Mouse (Mus musculus) lung, postnatal 36 days (tissue): Measurements from ENCODE around the gene Myo1e.

ENCODE experiments used
- DNase-seq: peaks from one replicate; pipeline ENCODE4 v3.0.0; 2022; ENCODE audit warnings: mixed read lengths

The Myo1e gene

DNA sequence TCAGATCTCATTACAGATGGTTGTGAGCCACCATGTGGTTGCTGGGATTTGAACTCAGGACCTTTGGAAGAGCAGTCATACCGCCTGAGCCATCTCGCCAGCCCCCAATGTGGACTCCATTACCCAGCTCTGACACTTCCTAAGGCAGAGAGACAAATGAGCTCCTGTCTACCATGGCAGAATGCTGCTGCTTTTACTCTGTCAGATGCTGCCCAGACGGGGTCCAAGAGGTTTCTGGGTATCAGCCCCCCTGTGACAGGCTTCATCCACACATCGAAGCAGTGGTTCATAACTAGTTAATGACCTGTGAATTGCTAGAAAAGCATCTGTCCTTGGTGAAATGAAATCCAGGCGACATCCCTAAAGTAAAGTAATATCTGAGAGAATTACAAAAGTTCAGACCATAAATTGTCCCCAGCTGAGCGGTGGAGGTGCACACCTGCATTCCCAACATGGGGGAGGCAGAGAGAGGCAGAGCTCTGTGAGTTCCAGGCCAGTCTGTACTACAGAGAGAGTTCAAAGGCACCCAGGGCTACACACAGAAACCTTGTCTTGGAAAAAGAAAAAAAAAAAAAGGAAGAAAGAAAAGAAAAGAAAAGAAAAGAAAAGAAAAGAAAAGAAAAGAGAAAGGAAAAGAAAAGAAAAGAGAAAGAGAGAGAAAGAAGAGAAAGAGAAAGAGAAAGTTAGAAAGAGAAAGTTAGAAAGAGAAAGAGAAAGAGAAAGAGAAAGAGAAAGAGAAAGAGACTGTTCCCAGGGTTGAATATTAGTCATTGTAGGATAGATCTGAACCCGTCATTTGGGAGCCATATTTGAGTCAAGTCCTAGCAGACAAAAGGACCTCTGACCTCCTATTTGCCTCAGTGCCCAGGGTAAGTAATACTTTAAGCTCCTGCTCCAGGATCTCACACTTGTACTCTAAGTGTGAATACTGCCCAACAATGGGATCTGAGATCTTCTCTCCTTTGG lies 172.6 kb downstream of the Myo1e start:
- no peak for DNase-seq

DNA sequence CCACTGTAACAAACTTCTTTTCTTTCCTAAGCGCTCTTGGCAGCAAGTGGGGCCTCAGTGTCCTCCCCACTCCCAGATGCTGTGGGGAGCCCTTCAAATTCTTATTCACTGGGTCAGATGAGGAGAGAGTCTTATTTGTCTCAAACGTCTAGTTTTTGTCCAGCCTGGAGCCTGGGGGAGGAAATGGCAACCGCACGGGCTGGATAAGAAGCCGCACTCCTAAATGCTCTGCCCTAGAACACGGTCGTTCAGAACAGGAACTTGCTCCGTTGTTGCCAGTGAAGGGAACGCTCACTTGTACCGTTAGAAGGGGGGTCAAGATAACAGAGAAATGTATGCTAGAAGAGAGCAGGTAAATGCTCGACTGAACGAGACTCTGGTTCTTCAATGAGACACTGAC lies 174.9 kb downstream of the Myo1e start:
- DNase-seq: no peak

DNA sequence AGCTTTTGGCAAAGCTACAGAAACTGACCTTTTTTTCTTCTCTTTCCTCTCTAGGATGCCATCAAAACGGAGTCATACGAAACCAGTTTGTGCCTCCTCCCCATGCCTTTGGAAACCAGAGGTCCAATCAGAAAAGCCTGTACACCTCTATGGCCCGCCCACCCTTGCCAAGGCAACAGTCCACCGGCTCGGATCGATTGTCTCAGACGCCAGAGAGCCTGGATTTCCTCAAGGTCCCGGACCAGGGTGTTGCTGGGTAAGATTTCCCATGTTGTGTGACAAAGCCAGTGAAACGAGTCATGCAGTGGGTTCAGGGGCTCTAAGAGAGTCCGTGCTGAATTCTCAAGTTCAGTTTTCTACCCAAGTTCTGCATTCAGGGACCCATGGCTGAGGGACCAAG lies 176.6 kb downstream of the Myo1e start:
- DNase-seq: no peak

DNA sequence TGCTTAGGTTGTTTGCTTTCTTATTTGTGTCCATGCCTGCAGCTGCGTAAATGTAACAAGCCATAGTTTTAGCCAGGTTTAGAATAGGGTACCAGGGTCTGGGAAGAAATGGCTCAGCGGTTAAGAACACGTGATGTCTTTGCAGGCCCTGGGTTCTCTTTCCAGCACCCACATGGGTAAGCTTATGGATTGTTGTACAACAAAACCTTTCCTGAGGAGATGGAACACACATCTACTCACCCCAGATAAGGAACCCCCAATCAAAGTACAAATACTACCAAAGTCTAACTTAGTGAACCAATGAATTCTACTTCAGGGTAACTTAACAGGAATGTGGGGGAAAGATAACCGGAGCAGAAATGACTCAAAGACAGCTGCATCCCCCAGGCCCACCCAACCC lies 177.3 kb downstream of the Myo1e start:
- DNase-seq: no peak

DNA sequence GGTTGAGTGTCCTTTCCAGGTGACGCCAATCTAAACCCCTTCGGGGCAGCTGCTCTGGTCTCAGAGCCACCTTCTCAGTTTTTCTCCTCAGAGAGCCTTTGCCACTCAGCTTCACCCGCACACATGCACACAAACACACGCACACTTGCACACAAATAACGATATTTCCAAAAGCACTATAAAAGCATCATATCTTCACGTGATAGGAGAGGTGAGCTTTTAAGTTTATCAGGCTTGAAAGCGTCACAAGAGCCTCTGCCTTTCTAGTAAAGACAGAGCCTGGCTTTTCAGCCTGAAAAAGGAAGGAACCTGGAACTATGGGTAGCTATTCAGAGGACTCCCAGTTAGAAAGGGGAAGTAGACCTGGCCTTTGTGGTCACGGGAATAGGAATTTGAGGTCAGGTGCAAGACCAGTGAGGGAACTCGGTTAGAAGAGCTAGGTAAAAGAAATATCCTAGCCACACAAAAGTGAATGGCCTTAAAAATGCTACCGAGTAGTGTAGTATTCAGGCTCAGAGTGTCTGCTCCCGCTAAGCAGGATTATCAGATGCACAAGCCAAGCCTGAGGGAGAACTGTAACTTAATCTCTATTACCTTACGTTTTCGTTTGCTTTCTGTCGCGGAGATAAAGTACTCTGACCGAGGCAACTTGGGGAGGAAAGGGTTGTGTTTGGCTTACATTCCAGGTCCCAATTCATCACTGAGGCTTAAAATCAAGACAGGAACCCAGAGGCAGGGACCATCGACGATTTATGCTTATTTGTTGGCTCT lies 178.0 kb downstream of the Myo1e start:
- no peak for DNase-seq

DNA sequence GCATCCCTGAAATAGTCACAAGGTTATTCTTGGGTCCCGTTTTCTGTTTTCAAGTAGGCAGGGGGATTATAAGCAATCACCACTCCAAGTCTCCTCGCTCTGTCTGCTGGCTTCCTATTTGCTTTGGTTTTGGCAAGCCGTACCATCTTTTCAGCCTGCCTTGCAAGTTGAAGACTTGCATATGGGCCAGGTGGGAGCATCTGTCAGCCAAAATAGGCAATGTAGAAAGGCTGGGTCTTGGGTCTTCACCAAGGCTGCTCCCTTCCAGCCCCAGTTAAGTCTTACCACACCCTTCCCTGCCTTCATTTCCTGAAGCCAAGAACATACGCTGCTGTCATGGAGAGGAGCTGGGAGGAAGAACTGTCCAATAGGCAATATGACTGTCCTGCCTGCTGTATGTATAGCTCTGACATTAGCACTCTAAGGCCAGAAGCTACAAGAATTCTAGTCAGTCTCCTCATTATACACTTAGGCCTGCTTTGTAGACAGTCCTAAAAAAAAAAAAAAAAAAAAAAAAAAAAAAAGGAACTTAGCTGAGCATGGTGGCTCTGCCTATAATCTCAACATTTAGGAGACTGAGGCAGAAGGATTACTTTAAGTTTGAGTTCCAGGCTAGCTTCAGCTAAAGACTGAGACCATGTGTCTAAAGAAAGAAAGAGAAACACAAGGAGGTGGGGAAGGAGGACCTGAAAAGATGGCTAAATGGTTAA lies 180.4 kb downstream of the Myo1e start:
- DNase-seq: no peak

DNA sequence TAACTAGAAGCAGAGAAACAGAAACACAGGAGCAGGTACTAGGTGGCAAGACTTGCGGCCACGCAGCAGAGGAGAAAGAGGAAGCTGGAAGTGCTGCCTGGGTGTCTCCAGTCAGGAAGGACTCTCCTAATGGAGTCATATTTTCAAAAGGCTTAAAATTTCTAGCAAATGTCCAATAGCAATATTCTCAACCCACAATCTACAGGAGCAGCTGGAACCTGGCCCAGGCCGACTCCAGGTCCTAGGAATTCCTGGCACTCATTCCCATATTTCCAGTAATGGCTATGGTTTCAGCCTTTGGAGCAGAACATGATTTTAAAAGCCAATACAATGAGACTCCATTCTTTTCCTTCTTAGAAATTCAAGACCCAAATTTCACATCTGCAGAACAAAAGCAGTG lies 182.4 kb downstream of the Myo1e start:
- DNase-seq: no peak

DNA sequence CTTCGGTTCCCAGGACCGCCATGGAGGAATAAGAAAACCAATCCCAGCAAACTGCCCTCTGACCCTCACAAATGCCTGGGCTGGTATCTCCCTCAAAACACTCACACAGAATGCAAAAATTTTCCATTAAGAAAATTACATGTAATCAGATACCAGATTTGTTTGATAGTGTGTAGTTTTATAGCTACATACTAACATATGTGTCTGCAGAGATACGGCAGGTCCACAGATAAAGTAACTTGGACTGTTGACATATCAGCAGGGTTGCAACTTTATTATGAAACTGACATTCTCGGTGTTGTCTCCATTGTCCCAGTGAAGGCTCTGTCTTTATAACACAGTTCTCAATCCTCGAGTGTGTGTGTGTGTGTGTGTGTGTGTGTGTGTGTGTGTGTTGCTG lies 183.9 kb downstream of the Myo1e start:
- DNase-seq: no peak

DNA sequence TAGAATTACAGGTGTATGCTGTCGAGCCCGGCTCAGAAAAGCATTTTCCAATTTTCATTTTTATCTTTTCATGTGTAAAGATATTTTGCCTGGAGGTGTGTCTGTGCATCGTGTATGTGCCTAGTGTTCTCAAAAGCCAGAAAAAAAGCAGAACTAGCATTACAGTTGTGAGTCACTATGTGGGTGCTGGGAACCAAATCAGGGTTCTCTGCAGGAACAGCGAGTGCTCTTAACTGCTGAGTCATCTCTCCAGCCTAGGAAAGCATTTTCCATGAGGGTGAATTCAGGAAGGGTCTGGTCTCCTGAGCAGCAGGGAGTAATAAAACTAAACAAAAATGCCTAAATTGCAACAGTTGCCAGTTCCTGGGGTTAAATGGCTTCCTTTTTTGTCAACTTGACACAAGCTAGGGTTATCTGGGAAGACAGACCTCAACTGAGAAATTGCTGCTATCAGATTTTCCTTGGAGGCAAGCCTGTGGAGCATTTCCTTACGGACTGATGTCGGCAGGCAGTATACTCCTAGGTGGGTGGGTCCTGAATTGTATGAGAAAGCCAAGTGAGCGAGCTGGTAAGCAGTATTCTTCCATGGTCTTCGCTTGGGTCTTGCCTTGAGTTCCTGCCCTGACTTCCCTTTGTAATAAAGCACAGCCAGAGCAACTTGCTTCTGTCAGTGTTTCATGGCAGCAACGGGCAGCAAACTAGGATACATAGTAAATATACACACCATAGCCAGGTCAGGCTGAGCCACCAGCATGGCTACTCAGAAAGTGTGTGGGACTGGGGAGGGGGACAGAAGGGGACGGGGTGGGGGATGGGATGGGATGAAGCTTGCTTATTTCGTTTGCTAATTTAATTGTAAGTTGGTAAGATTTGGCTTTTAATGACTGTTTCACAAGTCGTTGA lies 184.8 kb downstream of the Myo1e start:
- no peak for DNase-seq

DNA sequence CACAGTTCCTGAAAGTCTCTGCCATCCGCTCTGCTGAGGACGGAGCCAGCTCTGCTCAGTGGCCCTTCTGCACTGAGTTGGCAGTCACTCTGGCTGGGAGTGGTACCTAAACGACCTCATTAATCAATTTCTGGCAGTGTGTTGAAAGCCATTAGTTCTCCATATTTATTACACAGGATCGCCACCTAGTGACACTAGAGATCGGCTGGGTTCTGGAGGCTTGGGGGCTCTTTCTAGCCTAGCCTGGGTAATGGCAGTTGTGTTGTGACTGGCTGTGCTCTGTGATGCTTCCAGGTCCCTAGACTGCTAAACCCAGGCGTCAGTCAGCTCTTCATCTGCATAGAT lies 185.4 kb downstream of the Myo1e start:
- peak; percentile 66 for DNase-seq

DNA sequence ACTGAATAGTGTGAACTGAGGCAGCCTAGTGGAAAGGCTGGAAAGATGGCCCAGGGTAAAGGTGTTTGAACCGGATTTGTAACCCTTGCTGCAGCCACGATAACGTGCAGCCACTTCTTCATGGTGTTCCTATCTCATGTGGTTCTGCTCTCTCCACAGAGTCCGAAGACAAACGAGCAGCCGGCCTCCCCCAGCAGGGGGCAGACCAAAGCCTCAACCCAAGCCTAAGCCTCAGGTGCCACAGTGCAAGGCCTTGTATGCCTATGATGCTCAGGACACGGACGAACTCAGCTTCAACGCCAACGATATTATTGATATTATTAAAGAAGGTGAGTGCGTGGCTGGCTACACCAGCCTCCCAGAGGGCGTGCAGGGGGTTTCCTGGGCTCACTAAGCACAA lies 188.5 kb downstream of the Myo1e start:
- peak; percentile 18 for DNase-seq

DNA sequence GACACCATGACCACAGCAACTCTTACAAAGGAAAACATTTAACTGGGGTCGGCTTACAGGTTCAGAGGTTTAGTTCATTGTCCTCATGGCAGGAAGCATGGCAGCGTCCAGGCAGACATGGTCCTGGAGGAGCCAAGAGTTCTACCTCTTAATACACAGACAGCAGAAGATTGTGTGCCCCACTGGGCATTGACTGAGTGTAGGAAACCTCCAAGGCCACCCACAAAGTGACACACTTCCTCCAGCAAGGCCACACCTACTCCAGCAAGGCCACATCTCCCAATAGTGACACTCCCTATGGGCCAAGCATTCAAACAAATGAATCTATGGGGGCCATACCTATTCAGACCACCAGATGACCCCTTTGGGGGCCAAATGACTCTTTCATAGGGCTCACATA lies 188.9 kb downstream of the Myo1e start:
- no peak for DNase-seq

DNA sequence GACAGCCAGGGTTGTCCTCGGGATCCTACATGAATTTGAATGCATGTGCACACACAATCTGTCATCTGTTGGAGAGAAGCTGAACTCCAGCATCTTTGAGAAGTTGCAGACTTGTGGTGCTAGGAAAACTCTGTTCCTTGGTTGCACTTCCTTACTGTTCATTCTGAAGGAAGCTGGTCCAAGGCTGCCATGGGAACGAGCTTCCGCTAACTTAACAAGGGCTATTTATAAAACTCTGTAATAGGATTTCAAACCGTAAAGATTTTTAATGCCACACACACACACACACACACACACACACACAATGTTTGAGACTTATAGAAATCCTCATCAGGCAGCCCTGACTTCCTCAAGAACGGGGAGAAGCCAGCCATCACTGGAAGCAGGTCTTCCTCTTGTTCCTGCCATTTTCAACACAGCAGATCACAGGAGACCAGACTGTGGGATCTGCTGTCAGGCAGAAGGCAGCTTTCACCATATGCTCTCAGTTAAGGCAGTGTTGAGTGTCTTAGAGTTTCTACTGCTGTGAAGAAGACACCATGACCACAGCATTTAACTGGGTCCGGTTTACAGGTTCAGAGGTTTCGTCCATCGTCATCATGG lies 194.9 kb downstream of the Myo1e start:
- DNase-seq: no peak

DNA sequence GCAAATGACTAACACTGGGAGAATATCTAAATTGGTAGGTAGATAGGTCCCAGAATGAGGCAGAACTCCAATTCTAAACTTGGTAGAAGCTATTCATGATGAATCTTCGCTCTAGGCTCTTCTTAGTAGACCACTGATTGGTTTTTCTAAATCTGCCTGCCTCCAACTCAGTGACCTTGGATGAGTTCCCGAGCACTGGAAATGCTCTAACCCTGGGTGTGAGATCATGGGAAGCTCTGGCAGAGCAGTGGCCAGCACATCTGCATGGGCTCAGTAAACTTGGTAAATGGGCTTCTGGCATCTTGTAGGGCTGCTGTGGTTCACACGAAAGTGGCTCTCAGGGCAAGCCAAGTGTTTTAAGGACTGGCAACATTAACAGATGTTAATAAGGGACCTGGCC lies 199.4 kb downstream of the Myo1e start:
- peak; percentile 11 for DNase-seq

DNA sequence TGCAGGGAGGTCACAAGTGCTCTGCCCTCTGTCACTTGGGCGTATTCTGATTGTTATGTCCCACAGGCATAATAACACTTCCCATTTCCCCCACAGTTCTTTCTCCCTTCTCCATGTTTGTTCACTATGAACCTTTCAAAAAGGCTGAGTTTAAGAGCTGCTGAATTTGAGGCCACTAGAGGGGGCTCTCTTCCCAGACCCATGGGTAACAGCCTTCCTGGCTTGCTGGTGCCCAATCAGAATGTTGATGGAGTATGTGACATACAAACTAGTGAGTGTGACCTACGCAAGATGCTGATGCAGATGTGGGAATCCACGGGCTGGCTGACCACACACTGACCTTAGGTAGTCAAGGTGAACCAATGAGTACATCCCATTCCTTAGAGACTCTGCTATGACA lies 201.6 kb downstream of the Myo1e start:
- peak; percentile 70 for DNase-seq

DNA sequence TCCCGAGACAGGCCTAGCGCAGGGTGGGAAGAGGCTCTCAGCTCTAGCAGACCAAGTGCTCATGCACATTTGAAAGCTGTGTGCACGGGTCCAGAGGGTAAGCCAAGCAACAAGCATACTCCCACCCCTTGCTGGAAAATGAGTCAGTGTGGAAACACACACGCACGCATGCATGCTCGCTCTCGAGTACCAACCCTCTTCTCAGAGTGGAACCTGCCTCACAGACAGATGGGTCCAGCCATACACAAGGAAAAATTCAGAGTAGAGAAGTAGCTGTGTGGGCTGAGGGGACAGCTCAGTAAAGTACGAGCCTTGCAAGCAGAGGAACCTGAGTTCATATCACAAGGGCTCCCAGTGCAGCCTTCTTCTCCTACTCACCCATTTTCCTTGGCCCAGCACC lies 202.6 kb downstream of the Myo1e start:
- DNase-seq: no peak

DNA sequence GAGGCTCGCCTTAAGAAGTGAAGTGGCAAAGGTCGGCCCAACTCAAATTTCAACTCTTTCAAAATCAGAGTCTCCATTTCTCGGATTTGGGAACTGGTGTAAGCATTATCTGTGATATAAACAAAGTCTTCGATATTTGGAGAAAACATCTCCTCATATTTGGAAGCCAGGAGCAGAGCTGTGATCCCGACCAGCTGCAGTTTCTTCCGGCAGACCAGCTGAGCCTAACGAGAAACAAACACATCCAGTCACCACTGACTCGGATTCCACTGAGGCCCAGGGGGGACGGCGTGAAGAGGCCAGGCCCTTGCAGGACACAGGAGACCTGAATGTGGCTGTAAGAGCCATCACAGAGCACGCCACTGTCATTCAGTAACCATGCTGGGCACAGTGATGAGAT lies 203.5 kb downstream of the Myo1e start:
- peak; percentile 46 for DNase-seq

DNA sequence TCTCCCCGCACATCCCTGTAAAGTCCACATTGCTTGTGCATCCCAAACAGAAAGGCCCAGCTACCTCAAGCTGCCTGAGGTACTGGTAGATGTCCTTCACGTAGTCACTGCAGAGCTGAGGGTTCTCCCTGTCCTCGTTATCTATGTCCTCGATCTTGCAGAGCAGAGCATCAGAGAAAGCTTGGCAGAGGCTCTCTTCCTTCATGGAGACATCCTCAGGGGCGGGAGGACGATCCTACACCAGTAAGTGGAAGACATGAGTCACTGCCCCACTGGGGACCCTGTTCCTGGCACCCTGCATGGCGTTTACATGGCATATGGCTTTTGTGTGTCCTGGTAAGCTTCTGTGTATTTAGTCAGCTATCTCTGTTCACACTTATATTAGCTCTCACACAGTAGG lies 205.9 kb downstream of the Myo1e start:
- no peak for DNase-seq

DNA sequence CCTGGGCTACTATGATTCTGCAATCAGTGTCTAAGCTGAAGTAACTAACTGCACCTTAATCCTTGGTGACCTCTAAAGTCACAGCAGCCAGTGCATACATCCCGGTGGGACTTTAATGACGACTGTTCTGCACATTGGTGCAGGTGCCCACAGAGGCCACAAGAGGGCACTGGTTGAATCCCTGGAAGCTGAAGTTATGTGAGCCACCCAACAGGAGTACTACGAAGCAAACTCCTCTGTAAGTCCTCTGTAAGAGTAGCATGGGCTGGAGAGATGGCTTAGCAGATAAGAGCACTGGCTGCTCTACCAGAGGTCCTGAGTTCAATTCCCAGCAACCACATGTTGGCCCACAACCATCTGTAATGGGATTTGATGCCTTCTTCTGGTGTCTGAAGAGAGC lies 209.3 kb downstream of the Myo1e start:
- DNase-seq: no peak

DNA sequence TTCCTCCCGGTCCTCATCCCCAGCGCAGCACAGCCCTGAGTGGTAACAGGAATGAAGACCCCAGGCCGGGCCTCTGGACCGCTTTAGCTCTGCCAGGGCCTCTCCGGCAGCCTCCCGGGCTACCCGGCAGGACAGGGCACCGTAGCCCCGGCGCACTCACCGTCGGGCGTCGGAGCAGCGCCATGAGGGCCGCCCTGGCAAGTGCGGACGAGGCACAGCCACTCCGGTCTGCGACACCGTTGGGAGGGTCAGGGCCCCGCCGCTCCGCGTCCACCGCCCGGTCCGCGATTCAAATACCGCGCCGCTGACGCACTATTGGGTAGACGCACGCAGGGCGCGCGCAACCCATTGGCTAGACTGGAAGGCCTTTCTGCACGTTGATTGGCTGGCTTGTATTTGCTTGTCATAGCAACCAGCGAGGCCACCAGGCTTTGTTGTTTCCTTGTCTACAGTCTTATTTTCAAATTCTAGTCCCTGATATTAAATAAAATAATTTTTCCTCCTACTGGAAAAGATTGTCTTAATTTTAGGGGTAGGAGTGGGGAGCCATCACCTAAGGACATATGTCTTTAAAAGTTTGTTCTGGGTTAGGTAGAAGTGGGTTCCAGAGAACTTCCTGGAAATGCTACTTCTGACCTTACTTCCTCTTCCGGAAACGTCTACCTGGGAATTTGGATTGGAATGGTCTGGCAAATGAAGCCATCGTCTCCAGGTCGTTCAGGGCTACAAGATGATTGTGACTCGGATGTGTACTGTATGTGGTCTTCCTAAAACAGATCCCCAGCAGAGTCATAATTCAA lies 214.3 kb downstream of the Myo1e start, which contains the start of gene Ccnb2:
TSS of gene Ccnb2 (minus strand) at position 291 of the 800 bp plus-strand sequence.
- peak; percentile 95 for DNase-seq

DNA sequence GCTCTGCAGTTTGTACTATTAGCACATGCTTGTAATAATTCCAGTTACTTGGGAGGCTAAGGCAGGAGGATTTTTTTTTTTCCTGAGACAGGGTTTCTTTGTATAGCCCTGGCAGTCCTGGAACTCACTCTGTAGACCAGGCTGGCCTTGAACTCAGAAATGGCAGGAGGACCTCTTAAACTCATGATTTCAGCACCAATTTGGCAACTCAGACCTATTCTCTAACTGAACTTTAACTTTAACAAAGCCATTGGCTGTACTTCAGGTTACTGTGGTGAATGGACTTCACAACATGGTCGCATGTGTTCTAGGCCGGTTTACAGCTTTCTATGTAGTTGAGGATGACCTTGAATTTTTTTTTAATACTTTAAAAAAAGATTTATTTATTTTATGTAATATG lies 215.5 kb downstream of the Myo1e start:
- no peak for DNase-seq
